Mouse (Mus musculus) kidney, embryonic 16.5 days (tissue): ENCODE data around the gene Defb23. TPM values are rescaled to one million over a fixed set of nuclear protein-coding genes. Genes with fewer than 3 reads are reported as not detected.
"Not testable (repeated sequence)": the region's sequence is repeated elsewhere in the genome, so short reads cannot be mapped to it uniquely, and the experiment has no call there.

ENCODE experiments used
- ATAC-seq: fragments of 200-750 bp; cut with Nextera tagmentation; 2 replicates; pipeline ENCODE4 v1.8.0; 2017; ENCODE audit warnings: moderate TSS enrichment; ENCODE audit not compliant: low FRiP score, low TSS enrichment
- H3K27ac ChIP-seq: fragments of 300-500 bp; sonication (generic); 2 replicates; pipeline ENCODE4 v1.5.1; 2014; ENCODE audit warnings: low read length
- H3K27me3 ChIP-seq: fragments of 300-500 bp; sonication (generic); 2 replicates; pipeline ENCODE4 v1.6.1; 2014; ENCODE audit warnings: low read length, control low read depth, mixed read lengths; ENCODE audit not compliant: insufficient read depth
- H3K36me3 ChIP-seq: fragments of 300-500 bp; sonication (generic); 2 replicates; pipeline ENCODE4 v1.6.1; 2014; ENCODE audit warnings: low read length, control low read depth, mixed read lengths; ENCODE audit not compliant: insufficient read depth
- H3K4me1 ChIP-seq: fragments of 300-500 bp; sonication (generic); 2 replicates; pipeline ENCODE4 v1.6.1; 2014; ENCODE audit warnings: low read length, control low read depth, mixed read lengths; ENCODE audit not compliant: insufficient read depth
- H3K4me2 ChIP-seq: fragments of 300-500 bp; sonication (generic); replicated peaks from 2 replicates; pipeline ENCODE4 v1.6.1; 2014; ENCODE audit warnings: low read depth, low read length
- H3K4me3 ChIP-seq: fragments of 300-500 bp; sonication (generic); 2 replicates; pipeline ENCODE4 v1.5.1; 2014; ENCODE audit warnings: mild to moderate bottlenecking, low read length
- H3K9ac ChIP-seq: fragments of 300-500 bp; sonication (generic); replicated peaks from 2 replicates; pipeline ENCODE4 v1.6.1; 2014; ENCODE audit warnings: low read length
- H3K9me3 ChIP-seq: fragments of 300-500 bp; sonication (generic); 2 replicates; pipeline ENCODE4 v1.6.1; 2016; ENCODE audit warnings: low read length, control low read depth
- WGBS: fragments of 180-500 bp; shearing (Covaris S2); extraction: QIAGEN DNeasy Blood & Tissue Kit; methylation state at CpG from one replicate; pipeline ENCODE4 v1.1.7; 2014; 5-methylcytosine and 5-hydroxymethylcytosine counted together
- polyA plus RNA-seq: library from polyadenylated mRNA; unstranded; fragments of >200 nt; fragmentation: Nextera tagmentation; extraction: Ambion mirVana; gene quantifications from 2 replicates; pipeline ENCODE4 v1.2.1, GENCODE M21; 2015

Defb23 gene
- polyA plus RNA-seq, 1 experiment from 2014 or later: not detected

GRCm38 (mm10) chr2:152442322-152442721, 22.1 kb downstream of the Defb23 start:
- Histone ChIP-seq H3K27me3 (no peaks in the 10 kb centered on the region), H3K27ac (peak overlapping the region; percentile 54), H3K4me1 (peaks cover 16% of the 10 kb centered on the region), H3K4me2 (no peak overlapping the region), H3K9ac (no peak overlapping the region), H3K4me3 (no peak overlapping the region), H3K36me3 (no peaks in the 10 kb centered on the region), H3K9me3 (no peaks in the 10 kb centered on the region)
- peak; percentile 57; the same call in 1 of the 2 replicates for ATAC-seq
- 40% methylated on average over 4 of the region's 4 CpGs for WGBS

DNA sequence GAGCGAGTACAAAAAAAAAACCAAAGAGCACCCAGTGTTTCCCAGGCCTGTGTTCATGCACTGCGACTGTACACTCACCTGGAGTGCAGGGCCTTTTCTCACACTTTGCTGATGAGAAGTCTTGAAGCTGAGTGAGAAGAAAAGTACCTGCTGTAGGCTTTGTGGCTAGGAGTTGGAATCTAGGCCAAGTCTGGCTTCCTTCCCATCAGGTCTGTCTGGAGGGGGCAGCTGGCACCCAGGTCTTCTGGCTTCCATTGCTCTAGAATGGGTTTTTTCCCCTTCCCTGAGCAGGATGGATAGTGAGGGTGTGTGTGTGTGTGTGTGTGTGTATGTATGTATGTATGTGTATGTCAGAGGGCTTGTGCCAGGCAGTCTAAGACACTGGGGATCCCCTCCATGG, 24.6 kb downstream of the Defb23 start:
- 73% methylated on average over 2 of the region's 2 CpGs for WGBS
- 0 out of 2 replicates have a peak, but pooled peaks cover 4% of the 10 kb centered on the region for H3K27me3 ChIP-seq
- peaks cover 29% of the 10 kb centered on the region for H3K4me1 ChIP-seq
- H3K4me2 ChIP-seq: no peak overlapping the region
- no peak for ATAC-seq
- H3K36me3 ChIP-seq: no peaks in the 10 kb centered on the region
- H3K27ac ChIP-seq: no peak overlapping the region
- no peak overlapping the region for H3K9ac ChIP-seq
- no peak overlapping the region for H3K4me3 ChIP-seq
- H3K9me3 ChIP-seq: no peaks in the 10 kb centered on the region

- WGBS: 82% methylated on average over 1 of the region's 1 CpGs
- Histone ChIP-seq H3K27me3 (0 out of 2 replicates have a peak, but pooled peaks cover 4% of the 10 kb centered on the region), H3K27ac (no peak overlapping the region), H3K4me2 (no peak overlapping the region), H3K9ac (no peak overlapping the region), H3K36me3 (no peaks in the 10 kb centered on the region), H3K4me3 (no peak overlapping the region), H3K9me3 (no peaks in the 10 kb centered on the region), H3K4me1 (peaks cover 29% of the 10 kb centered on the region)
- ATAC-seq: no peak
Measured at GRCm38 (mm10) chr2:152438963-152439362, 25.5 kb downstream of the Defb23 start.

GRCm38 (mm10) chr2:152436983-152437860, 27.2 kb downstream of the Defb23 start:
- peak; percentile 71 for ATAC-seq
- Histone ChIP-seq H3K27ac (no peak overlapping the region), H3K36me3 (no peaks in the 10 kb centered on the region), H3K9ac (peak overlapping the region; percentile 60), H3K9me3 (no peaks in the 10 kb centered on the region), H3K27me3 (0 out of 2 replicates have a peak, but pooled peaks cover 4% of the 10 kb centered on the region), H3K4me1 (peaks cover 19% of the 10 kb centered on the region), H3K4me3 (peak overlapping the region; percentile 31), H3K4me2 (peak overlapping the region; percentile 60)
- WGBS: 2% methylated on average over 23 of the region's 23 CpGs

- peak; percentile 55 for ATAC-seq
- 61% methylated on average over 7 of the region's 7 CpGs for WGBS
Measured at GRCm38 (mm10) chr2:152436405-152436901, 28.0 kb downstream of the Defb23 start.

GRCm38 (mm10) chr2:152428481-152428880, 35.9 kb downstream of the Defb23 start:
- 93% methylated on average over 2 of the region's 2 CpGs for WGBS
- H3K9ac ChIP-seq, H3K27me3 ChIP-seq, ATAC-seq, H3K4me2 ChIP-seq, H3K4me3 ChIP-seq, H3K9me3 ChIP-seq, H3K27ac ChIP-seq, H3K36me3 ChIP-seq: not testable (repeated sequence)
- H3K4me1 ChIP-seq: peaks cover 11% of the 10 kb centered on the region

More at GRCm38 (mm10) chr2:152436405-152436901, 28.0 kb downstream of the Defb23 start:
- Histone ChIP-seq H3K9me3 (no peaks in the 10 kb centered on the region), H3K9ac (no peak overlapping the region), H3K4me3 (no peak overlapping the region), H3K4me2 (no peak overlapping the region), H3K36me3 (no peaks in the 10 kb centered on the region), H3K27me3 (0 out of 2 replicates have a peak, but pooled peaks cover 4% of the 10 kb centered on the region), H3K4me1 (peaks cover 17% of the 10 kb centered on the region), H3K27ac (0 out of 2 replicates have a peak overlapping the region, but pooled peaks have one; percentile 13)

GRCm38 (mm10) chr2:152427493-152427892, 36.9 kb downstream of the Defb23 start:
- no peak overlapping the region for H3K9ac ChIP-seq
- H3K9me3 ChIP-seq: no peaks in the 10 kb centered on the region
- H3K4me3 ChIP-seq: peak overlapping the region; percentile 20; the same call in 1 of the 2 replicates
- WGBS: 10% methylated on average over 12 of the region's 12 CpGs
- no peak overlapping the region for H3K27ac ChIP-seq
- peaks cover 11% of the 10 kb centered on the region for H3K4me1 ChIP-seq
- no peaks in the 10 kb centered on the region; the same call in 1 of the 2 replicates for H3K27me3 ChIP-seq
- H3K4me2 ChIP-seq: peak overlapping the region; percentile 32
- 0 out of 2 replicates have a peak, but pooled peaks have one; percentile 23 for ATAC-seq
- H3K36me3 ChIP-seq: no peaks in the 10 kb centered on the region

DNA sequence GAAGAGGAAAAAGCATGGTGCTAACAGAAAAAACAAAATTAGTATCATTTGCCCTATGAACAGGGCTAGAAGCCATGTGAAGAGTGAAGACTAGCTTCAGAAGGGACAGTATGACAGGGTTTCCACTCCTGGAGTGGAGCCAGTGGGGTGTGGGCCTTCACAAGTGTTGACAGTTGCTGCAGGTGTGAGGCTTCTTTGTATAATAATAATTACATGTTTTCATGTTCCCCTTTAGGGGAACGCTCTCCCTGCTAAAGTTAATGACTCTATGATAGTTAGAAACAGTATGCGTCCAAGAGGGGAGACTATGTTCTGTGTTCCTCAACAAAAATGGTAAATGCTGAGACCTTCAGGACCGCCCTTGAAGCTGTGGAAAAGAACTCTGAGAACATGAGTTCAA, 48.6 kb downstream of the Defb23 start:
- Histone ChIP-seq H3K4me1 (peaks cover 17% of the 10 kb centered on the region), H3K4me2 (peak overlapping the region; percentile 91), H3K9me3 (peaks cover 9% of the 10 kb centered on the region), H3K27ac (peak overlapping the region; percentile 99), H3K36me3 (0 out of 2 replicates have a peak, but pooled peaks cover 5% of the 10 kb centered on the region), H3K9ac (no peak overlapping the region; the same call in 1 of the 2 replicates), H3K4me3 (peak overlapping the region; percentile 95; the same call in 1 of the 2 replicates), H3K27me3 (no peaks in the 10 kb centered on the region)
- no peak for ATAC-seq
- 95% methylated on average over 3 of the region's 3 CpGs for WGBS

GRCm38 (mm10) chr2:152415287-152415686, 49.1 kb downstream of the Defb23 start, which contains the start of gene 6820408C15Rik:
6820408C15Rik (plus strand) TSS chr2:152415587.
- H3K36me3 ChIP-seq: 0 out of 2 replicates have a peak, but pooled peaks cover 5% of the 10 kb centered on the region
- ATAC-seq: no peak
- WGBS: 18% methylated on average over 4 of the region's 4 CpGs

More at GRCm38 (mm10) chr2:152415287-152415686, 49.1 kb downstream of the Defb23 start, which contains the start of gene 6820408C15Rik:
- peak within 1 kb of the TSS; percentile 91 for H3K4me2 ChIP-seq
- H3K27ac ChIP-seq: peak within 1 kb of the TSS; percentile 99
- H3K4me1 ChIP-seq: peaks cover 22% of the 10 kb centered on the region
- H3K9ac ChIP-seq: peak within 1 kb of the TSS; percentile 99
- no peaks in the 10 kb centered on the region for H3K27me3 ChIP-seq
- peaks cover 9% of the 10 kb centered on the region for H3K9me3 ChIP-seq
- H3K4me3 ChIP-seq: peak within 1 kb of the TSS; percentile 95
